Mouse (Mus musculus) heart, postnatal 10 days (tissue): ENCODE data around the gene 4930579F01Rik. TPM values are rescaled to one million over a fixed set of nuclear protein-coding genes. Genes with fewer than 3 reads are reported as not detected.
"Not testable (repeated sequence)": the region's sequence is repeated elsewhere in the genome, so short reads cannot be mapped to it uniquely, and the experiment has no call there.

Experiments
- DNase-seq, 2 experiments: peaks; one replicate each; pipeline ENCODE4 v3.0.0; 2021
- intact Hi-C: fragments of 180-260 bp; cut with DNase I; formaldehyde crosslinking; loops from one replicate; pipeline ENCODE4 v1.15.1; 2025
- total RNA-seq, 2 experiments: library from RNA; stranded (reverse); gene quantifications; 2 replicates each; pipeline ENCODE4 v1.2.3; 2021

Gene 4930579F01Rik
- total RNA-seq, 2 experiments from 2014 or later = not detected

- no peak for DNase-seq
- intact Hi-C loops = no loop called here
Measured at GRCm38 (mm10) chr3:138156651-138157050, 37.0 kb downstream of the 4930579F01Rik start.

- no peak for DNase-seq
- intact Hi-C loops = no loop called here
Measured at GRCm38 (mm10) chr3:138155062-138155461, 38.6 kb downstream of the 4930579F01Rik start.

- intact Hi-C loops = loop anchor here (5.0 kb wide), 2 partner anchors 212 to 232 kb away; partner anchors contain the start of gene Lamtor3
Measured at GRCm38 (mm10) chr3:138148811-138149210, 44.8 kb downstream of the 4930579F01Rik start.

GRCm38 (mm10) chr3:138144642-138145171 is 48.9 kb downstream of the 4930579F01Rik start, which contains the start of gene Mttp:
Gene Mttp (minus strand): TSS chr3:138144968.
- DNase-seq = peak; percentile 88 to 90
- intact Hi-C loops = loop anchor here (1.0 to 5.0 kb wide), 4 partner anchors 153 to 366 kb away; partner anchors contain the start of gene Lamtor3

More at GRCm38 (mm10) chr3:138148811-138149210, 44.8 kb downstream of the 4930579F01Rik start:
- DNase-seq = no peak

GRCm38 (mm10) chr3:138144060-138144641 is 49.5 kb downstream of the 4930579F01Rik start:
- peak; percentile 13 to 26 for DNase-seq
- intact Hi-C loops = no loop called here

- DNase-seq = peak; percentile 99
- intact Hi-C loops = loop anchor here (1.0 to 2.0 kb wide), 3 partner anchors 25 to 279 kb away; partner anchors contain the start of gene H2afz
Measured at GRCm38 (mm10) chr3:138143315-138144059, 50.1 kb downstream of the 4930579F01Rik start, which contains the start of gene Trmt10a. Gene Trmt10a (plus strand): TSS chr3:138143448.

- no peak for DNase-seq
- intact Hi-C loops = loop anchor here (1.0 to 2.0 kb wide), 3 partner anchors 24 to 279 kb away; partner anchors contain the start of gene H2afz
Measured at GRCm38 (mm10) chr3:138142733-138143314, 50.8 kb downstream of the 4930579F01Rik start.

- intact Hi-C loops = loop anchor here (2.0 kb wide), 1 partner anchor 23 kb away; no protein-coding TSS in a partner anchor
- peak; percentile 48 to 58 for DNase-seq
Measured at GRCm38 (mm10) chr3:138142052-138142732, 51.4 kb downstream of the 4930579F01Rik start.

DNA sequence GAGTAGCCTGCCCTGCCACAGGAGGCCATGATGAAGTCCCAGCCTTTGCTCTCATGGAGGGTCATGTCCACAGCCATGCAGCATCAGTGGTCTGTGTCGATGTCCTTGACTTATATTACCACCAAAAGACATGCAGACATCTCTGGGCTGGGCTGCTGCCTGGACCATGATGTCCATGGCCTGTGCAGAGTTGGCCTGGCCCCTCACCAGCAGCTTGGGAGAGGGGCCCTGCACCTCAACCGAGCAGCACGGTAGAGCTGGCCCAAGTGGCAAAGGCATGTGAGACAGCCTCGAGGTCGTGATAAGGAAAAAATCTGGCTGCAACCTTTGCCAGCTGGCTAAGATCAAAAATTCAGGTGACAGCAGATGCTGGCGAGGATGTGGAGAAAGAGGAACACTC is 54.0 kb downstream of the 4930579F01Rik start:
- intact Hi-C loops = no loop called here
- peak; percentile 54 to 59 for DNase-seq

GRCm38 (mm10) chr3:138138146-138138545 is 55.5 kb downstream of the 4930579F01Rik start:
- DNase-seq, intact Hi-C loops: not testable (repeated sequence)

- intact Hi-C loops = no loop called here
- no peak for DNase-seq
Measured at GRCm38 (mm10) chr3:138134528-138134927, 59.1 kb downstream of the 4930579F01Rik start.

GRCm38 (mm10) chr3:138133916-138134315 is 59.7 kb downstream of the 4930579F01Rik start:
- intact Hi-C loops = no loop called here
- DNase-seq = no peak

GRCm38 (mm10) chr3:138133463-138133862 is 60.2 kb downstream of the 4930579F01Rik start:
- intact Hi-C loops = no loop called here
- no peak for DNase-seq

DNA sequence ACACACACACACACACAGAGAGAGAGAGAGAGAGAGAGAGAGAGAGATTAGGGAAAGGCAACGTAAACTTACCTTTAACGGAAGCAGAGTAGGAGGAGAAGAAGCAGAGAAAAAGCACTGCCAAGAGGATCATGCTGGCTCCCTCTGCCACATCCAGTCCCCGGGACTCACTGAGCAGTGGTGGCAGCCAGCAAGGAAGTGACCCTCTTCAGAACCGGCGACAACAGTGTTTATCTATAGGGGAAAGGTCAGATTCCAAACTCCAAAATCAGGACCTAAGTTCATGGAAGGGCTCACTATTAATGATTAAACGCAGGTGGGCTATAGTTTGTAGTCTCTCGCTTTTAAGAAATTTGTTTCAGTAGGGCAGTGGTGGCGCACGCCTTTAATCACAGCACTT is 62.5 kb downstream of the 4930579F01Rik start:
- DNase-seq = no peak
- intact Hi-C loops = no loop called here

DNA sequence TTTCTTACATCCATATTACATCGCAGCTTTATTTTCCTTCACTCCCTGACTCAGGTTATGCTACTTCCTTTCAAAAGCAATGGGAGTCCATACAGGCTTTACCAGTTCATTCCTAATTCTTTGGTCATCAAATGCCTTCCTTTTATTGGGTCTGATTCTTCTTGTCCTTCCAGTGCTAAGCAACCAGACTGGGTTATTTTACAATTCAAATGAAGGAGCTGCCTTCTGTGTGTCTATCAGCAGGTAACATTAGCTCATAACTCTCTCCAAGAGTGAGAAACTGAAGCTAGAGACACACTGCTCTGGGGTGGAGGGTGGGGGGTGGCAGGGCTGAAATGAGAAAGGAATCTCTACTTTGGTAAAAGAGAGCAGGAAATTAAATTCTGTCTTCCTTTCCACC is 62.9 kb downstream of the 4930579F01Rik start:
- DNase-seq = no peak
- intact Hi-C loops = no loop called here

DNA sequence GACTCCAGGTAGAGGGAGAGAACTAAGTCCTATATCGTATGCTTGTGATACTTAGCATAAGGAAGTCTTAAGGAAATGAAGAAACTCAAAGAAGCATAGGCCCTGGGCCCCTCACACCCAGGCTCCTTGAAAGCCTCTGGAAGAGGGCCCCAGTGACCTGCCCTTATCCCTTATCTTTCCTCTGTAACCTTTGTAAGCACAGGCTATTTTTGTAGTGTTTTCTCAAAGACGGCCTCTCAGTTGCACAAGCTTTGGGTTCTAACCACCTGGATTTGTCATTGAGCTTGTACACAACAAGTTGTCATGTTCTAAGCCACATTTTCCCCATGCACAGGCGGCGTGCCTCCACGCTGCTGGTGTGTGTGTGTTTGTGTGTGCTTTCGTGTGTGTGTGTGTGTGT is 64.5 kb downstream of the 4930579F01Rik start:
- intact Hi-C loops = no loop called here
- DNase-seq = no peak

- DNase-seq = no peak
- intact Hi-C loops = no loop called here
Measured at GRCm38 (mm10) chr3:138123842-138124241, 69.8 kb downstream of the 4930579F01Rik start.

DNA sequence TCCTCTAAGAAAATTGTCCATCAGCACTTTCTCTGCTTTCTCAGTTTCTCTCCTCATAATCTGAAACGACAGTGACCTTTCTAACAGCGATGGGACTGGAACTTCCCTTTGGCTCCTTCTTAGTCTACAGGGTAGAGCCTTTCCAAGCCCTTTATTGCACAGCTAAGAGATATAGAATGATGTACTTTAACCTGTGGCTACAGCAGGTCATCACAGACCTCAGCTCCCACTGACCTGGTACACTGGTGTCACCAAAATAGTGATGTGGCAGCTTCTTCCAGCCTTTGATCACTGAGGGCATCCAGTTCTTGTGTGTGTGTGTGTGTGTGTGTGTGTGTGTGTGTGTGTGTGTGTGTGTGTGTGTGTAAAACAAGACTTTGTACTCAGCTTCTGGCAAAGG is 72.2 kb downstream of the 4930579F01Rik start:
- intact Hi-C loops = no loop called here
- no peak for DNase-seq

- intact Hi-C loops = loop anchor here (2.0 kb wide), 1 partner anchor 23 kb away; the partner anchor contains the start of gene Trmt10a
- peak; percentile 48 to 58 for DNase-seq
Measured at GRCm38 (mm10) chr3:138119444-138120105, 74.0 kb downstream of the 4930579F01Rik start.

GRCm38 (mm10) chr3:138118831-138119230 is 74.8 kb downstream of the 4930579F01Rik start:
- no peak for DNase-seq
- intact Hi-C loops = loop anchor here (2.0 kb wide), 1 partner anchor 24 kb away; the partner anchor contains the start of gene Trmt10a
